Mouse (Mus musculus) mouse embryonic stem cell (cell line): ENCODE data around the gene Sqor.

Experiments
- in situ Hi-C, 2 experiments: fragments of 300-500 bp; cut with MboI; formaldehyde crosslinking; loops; 1 replicate in 1 of 2; 3 replicates in 1 of 2; pipeline ENCODE4 v1.14.3; 2019 to 2020; ENCODE audit warnings: low sequenced_read_pairs in 2 of 2, low pct_unique_long_range_greater_than_20kb in 1 of 2, mixed read lengths in 1 of 2; ENCODE audit not compliant: unreplicated experiment in 1 of 2

The Sqor gene

DNA sequence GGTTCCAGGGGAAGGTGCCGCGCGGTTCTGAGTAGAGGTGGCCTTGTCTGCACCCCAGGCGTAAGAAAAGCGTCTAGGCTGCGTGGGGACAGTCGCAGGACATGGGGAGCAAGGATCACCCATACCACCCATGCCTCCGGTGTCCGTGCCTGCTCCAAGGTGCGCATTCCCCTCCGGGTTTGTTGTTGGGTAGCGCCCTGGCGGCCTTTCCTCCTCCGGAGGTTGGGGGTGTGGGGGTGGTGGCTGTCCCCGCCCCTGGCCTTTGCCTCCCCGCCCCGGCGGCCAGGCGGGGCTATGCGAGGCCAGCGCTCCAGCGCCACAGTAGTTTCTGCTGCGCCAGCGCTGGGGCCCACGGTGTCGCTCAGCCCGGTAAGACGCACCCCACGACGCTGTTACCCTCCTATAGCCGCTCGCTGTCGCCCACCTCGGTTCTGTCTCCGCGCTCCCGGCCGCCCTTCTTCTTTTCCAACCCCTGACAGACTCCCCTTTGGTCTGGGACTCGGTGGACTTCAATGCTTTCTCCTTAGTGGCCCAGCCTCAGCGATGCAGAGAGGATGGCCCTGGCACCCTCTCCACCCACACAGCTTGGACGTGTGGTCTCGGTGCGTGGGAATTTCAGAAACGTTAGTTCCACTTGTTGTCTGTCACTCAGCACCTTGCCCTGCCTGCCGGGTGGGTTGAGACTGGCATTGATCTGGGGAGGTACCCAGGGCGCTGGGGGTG lies at the start of gene Sqor:
Gene Sqor, plus strand, starts transcription at position 167 of the 723 bp plus-strand sequence.
- in situ Hi-C loops, result no loop called here

DNA sequence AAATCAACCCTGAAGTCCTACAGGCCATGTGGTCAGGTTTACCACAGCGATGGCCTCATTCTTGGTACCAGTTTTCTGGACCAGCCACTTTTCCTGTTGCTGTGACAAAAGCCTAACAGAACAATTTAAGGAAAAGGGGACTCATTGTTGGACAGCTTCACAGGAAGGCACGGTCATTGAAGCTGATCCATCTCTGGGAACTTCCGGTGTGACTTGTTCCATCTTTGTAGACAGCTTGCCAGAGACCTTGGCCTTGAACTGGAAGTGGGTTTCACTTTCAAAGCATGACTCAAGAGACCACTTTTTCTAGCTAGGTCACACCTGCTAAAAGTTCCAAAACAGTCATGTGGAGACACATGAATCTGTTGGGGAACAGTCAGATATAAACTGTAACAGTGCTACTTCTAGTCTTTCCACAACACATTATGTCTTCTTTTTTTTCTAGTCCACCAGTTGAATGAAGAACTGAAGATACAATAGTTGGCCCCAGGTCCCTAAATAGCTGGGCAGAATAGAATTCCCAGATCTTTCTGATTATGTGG lies 48.7 kb upstream of the Sqor start:
- in situ Hi-C loops, result no loop called here

DNA sequence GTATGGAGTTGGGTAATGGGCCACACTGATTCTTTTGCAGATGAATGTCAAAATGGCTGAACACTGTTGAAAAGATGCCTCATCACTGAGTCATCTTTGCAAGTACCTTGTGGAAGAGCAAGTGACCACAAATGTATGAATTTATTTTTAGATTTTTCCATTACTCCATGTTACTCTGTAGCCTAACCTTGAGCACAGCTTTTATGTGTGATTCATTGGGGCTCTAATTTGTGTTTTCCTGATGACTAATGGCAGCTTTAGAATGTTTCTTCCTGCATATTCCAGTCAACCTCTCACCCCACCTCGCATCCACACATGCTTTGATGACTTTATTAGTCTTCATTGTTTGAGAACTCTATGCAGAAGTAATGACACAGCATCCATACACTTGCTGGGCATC lies 45.8 kb upstream of the Sqor start:
- in situ Hi-C loops, result no loop called here

DNA sequence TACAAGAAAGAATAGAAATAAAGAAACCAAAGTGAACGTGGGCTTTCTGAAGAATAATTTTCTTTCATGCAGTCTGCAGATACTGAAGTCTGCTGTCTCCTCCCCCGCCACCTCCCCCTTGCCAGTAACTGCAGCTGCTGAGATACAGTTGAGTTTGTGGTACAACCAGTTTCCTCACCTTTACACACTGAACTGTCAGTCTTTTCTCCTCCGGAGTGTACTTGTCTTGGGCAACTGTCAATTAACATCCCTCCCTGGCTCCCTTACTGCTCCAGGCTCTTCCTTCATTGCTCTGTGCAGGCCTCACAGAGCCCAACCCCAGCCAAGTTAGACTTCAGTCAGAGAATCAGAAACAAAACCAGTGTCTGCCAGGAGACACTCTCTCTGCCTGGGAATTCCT lies 44.5 kb upstream of the Sqor start:
- in situ Hi-C loops, result no loop called here

DNA sequence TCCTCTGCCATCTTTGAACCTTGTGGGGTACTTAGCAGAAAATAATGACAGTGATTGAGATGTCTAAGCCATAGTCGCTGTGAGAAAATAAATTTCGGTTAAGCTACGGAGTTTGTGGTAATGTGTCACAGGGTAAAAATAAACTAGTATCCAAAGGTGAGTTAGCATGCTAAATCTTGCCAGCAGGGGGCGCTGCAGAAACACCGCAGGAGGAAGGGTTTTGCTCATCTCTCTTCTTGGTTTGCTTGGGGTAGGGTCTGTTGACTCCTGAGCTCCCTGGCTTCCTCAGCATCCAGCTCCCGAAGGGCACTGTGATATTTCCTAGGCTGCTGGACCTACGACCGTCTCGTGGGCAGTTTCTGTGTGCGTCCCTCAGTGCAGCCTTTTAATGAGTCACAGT lies 39.4 kb upstream of the Sqor start:
- in situ Hi-C loops, result no loop called here

DNA sequence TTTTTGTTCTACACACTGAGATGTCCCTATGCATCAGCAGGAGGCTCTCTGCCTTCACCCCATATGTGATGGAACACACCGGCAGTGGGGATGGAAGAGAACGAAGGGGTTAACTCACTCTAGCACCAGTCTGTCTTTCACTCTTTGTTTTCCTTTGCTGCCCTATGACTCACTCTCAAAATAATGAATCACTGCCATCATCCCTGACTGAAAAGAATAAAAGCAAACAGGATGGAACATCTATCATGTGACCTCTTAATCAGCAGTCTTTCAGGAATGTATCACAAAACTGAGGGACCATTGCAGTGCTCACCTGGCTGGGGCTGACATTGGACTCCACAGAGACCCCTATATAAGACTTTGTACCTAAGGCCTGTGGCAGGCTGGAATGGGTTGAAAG lies 33.6 kb upstream of the Sqor start:
- in situ Hi-C loops, result no loop called here

DNA sequence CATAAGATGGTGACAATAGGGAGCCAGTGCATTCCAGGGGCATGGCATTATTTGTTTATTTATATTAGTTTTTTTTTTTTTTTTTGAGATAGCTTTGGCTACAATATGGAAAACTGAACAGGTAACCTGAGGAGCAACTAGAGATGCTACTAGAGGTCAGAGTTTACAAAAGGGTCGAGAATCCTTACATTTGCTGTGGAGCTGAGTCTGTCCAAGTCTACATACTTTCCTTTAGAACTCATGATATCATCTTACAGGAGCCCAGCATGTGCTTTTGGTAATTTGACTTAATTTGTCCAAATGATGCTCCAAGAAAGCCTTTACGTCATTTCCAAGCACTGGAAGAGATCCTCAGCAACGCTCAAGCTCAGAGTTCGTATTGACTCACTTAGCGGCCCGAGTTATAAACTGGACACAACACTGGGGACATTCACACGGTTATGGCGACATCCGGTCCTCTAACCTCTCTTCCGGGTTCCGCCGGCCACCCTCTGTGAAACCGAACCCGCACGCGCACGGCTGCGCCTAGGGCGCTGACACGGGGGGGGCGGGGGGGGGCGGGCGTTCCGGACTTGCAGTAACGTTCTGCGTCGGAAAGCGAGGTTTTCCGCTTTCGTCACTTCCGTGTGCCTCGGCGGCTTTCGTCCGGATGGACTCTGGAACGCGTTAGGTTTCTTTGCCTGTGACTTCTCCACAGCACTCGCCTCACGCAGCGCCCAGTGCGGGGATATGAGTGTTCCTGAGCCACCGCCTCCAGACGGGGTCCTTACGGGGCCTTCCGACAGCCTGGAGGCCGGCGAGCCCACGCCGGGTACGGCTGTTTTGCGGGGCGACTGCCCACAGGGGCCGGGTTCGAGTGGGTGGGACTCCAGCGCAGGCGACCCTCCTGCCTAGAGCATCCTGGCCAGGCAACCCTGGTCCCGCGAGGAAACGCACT lies 26.9 kb upstream of the Sqor start, which contains the start of gene Bloc1s6:
Gene Bloc1s6, plus strand, starts transcription at position 610 of the 937 bp plus-strand sequence.
- in situ Hi-C loops, result no loop called here

DNA sequence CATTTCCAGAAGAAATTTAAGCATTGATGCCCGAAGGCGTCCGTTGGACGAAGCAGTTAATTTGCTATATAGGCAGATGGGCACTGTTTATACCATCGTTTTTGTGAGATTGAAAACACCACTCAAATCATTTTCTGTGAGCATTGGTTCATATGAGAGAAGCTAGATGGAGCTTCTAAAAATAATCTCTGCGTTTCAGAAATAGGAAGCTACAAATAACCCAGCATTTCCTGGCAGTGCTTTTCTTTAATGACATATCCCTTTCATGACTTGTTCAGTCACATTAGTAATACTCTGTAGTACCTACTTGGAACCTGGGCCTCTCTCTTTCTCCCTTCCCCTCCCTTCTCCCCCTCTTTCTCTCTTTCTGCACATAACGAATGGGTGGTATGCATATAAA lies 26.0 kb upstream of the Sqor start:
- in situ Hi-C loops, result no loop called here

DNA sequence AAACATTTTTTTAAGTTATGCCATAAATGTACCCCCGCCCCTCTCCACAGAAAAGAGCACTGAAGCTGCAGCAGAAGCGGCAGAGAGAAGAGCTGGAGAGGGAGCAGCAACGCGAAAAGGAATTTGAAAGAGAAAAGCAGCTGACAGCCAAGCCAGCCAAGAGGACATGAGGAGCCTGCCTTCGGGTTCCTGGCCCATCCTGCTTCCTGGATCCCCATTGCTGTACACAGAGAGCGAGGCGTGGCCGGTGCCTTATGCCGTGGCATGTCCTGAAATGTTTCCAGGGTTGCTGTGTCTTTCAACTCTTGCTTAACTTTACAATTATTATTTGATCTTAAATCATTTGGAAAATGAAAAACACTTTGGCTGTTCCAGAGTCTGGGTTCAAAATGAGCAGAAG lies 18.6 kb upstream of the Sqor start:
- in situ Hi-C loops, result no loop called here

DNA sequence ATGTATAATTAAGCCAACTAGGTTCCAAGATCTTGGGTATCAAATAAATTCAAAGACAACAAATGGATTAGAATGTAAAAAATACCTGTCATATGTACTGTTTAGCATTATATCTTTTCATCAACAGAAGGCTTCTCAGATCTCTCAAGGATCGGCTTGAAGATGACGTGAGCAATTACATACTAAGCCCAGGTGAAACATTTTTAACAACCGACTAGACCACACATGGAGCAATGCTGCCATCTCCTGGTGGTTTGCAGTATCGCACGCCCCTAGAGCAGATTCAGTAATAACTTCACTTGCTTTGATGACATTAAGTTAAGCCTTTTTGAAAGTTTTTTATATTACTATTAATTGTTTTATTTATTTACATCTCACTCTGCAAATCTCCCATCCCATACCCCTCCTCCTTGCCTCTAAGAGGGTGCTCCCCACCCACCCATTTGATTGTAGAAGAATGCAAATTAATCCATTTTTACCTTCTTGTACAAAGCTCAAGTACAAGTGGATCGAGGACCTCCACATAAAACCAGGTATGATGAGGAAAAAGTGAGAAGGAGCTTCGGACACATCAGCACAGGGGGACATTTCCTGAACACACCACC lies 11.2 kb upstream of the Sqor start:
- in situ Hi-C loops, result loop anchor here in 1 of 2 experiments (10.0 kb wide), 3 partner anchors 119 to 369 kb away; partner anchors contain the start of gene AA467197

DNA sequence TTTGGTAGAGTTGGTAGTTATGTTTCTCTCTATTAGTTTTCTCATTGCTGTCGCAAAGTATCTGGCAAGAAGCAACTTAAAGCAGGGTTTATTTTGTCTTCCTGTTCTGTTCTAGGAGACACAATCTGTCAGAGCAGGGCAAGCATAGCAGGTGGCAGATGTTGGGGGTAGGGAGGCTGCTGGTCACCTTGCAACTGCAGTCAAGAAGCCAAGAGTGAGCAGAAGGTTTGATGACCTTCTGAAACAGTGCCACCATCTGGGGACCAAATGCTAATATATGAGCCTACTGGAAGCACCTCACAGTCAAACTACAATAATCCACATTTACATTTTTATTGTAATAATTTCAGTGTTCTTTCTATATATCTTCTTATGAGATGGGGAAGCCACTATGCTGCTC lies 5.2 kb upstream of the Sqor start:
- in situ Hi-C loops, result loop anchor here in 1 of 2 experiments (10.0 kb wide), 3 partner anchors 125 to 375 kb away; partner anchors contain the start of gene AA467197

DNA sequence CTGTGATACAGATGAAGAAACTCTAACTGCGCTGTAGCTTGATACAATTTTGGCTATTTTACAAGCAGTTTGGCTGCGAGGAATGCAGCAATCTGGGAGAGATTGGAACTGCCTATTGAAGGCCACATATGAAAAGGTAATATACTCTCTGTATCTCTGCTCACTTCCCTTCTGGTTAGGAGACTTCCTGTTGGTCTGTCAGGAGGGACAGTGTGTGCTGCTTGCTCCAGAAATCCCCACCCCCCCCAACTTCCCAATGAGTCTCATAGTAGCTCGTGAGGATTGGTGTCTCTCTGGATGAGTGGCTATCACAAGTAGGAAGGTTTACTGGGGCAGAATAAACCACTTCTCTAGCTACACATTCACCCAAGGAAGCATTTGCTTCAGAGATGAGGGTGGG lies 2.0 kb upstream of the Sqor start:
- in situ Hi-C loops, result no loop called here

DNA sequence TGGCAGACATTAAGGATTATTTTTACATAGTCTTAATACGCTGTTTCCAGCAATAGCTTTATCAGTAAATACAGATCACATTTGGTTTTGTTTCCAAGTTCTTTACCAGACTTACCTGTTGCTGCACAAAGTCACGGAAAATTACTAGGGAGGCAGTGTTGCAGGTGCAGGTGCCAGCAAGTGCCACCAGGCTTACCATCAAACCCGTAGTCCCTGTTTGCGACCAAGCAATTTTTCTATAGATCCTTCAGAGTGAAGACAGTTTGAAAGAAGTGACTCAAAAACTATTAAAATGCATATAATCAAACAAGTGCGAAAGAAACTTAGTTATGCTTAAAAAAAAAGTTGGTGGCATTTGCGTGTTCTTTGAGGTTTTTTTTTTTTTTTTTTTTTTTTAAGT lies 511 bp upstream of the Sqor start:
- in situ Hi-C loops, result no loop called here

DNA sequence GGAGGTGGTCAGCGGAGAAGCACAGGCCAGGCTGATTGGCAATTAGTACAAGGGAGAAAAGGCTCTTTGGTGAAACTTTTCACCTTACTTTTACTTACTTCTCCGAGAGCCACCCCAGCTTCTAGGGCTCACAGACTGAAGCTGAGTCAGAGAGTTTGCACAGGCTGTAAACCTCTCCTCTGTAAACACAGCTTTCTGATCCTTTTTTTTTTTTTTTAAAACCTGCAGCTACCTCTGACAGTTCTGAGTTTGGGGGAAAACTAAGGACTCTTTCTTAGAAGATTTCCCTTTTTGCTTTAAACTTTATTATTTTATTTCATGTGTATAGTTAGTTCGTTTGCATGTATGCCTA lies 733 bp downstream of the Sqor start:
- in situ Hi-C loops, result no loop called here

DNA sequence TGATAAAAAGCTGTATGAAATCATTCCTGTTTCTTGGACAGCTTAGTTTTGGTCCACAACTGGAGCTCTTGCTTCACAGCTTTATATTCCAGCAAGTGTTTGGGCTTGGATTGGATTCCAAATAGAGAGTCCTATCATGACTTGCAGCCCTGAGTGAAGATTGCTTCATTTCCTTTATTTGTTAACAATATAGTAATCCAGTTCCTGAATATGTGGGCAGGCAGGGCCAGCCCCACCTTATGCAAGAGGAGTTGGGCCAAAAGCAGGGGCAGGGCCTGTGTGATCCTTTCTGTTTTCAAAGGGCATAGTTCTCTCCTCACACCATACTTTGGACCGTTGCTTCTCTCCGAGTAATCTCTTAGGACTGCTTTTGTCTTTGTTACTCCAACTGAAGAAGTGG lies 6.0 kb downstream of the Sqor start:
- in situ Hi-C loops, result no loop called here

DNA sequence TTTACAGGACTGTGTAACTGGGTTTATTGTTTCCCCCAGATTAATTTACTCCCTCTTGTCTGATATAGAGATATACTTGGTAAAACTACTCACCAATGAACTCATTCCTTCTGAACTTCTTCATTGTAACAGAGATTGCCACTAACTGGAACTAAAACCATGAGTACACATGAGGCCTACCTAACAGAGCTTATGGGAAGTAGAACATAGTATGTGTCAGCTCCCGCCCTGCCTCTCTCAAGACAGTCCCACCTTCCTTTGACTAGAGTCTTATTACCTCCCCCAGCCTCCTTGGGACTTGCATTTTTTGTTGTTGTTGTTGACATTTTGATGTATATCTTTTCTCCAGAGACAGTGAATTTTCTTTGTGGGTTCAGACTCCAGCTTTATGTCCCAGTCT lies 7.9 kb downstream of the Sqor start:
- in situ Hi-C loops, result no loop called here

DNA sequence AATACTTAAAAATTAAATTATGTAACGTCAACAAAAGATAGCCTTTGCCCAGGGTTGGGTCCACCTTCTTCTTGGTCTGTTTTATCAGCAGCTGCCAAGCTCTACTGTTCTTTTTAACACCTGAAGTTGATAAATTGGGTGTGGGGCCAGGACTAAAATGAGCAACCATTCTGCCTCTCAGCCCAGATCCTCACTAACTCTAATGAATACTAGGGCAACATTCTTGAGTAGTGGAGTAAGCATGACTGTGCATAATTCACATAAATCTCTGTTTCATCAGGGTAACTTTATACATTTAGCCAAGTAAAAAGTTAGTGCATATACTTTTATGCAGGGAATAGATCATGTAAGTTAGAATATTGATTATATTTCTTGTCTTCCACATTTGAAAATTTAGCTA lies 10.5 kb downstream of the Sqor start:
- in situ Hi-C loops, result no loop called here

DNA sequence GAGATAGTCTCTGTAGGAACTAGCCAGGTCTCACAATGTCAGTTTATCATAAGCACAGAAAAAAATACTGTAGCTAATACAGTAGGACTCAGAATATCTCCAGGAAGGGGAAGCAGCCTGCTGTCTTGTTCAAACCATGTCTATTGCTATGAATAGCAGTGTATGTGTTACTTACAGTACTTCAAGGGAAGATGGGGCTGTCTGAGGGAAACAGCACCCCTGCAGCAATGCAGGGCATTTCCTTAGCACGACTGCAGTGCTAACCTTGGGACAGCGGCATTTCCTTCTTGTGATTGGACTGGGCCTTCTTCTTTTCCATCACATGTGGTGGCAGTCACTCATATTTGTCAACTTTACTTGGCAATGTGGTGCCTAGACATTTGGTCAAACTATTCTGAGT lies 11.8 kb downstream of the Sqor start:
- in situ Hi-C loops, result no loop called here

DNA sequence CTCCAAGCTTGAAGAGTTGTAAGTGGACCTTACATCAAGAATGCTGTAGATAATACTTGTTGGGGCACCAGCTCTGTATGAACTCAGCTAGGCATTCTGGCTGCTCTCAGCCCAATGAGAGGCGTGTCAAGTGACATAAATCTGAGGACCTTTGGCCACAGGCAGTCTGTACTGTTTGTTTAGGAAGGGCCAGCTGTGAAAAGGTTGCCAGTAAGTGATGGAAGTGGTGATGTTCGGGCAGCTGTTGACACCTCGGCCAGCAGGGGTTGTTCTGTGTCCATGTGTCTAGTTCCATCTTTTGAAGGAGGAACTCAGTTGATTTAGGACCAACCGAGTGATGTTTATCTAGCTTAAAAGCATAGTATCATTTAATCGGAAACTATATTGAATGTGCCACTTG lies 14.9 kb downstream of the Sqor start:
- in situ Hi-C loops, result no loop called here
